Mouse (Mus musculus) lung, postnatal 25 days (tissue): Measurements from ENCODE around the gene Gm4201.
"Not testable (repeated sequence)": the region's sequence is repeated elsewhere in the genome, so short reads cannot be mapped to it uniquely, and the experiment has no call there.

Experiments
- DNase-seq: peaks from one replicate; pipeline ENCODE4 v3.0.0; 2022; ENCODE audit warnings: low spot score

Gene Gm4201

DNA sequence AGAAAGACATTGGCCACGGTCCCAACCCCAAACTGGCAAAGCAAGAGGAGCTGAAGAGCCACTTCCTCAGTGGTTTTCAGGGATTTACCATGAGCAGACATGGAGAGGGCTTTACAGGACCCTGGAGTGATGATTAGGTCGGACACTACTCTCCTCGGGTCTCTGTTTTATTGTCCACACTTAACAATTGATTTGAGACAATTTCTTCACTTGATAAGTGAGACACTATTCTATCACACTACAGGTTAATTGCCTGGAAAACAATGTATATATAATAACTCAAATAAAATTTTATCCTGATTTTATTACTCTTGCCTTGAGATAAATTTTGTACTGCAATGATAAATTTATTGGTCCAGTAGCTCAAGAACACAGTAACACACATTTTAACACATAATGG is at the start of gene Gm4201:
Gene Gm4201, minus strand, starts transcription at position 101 of the 400 bp plus-strand sequence.
- not testable (repeated sequence) for DNase-seq

DNA sequence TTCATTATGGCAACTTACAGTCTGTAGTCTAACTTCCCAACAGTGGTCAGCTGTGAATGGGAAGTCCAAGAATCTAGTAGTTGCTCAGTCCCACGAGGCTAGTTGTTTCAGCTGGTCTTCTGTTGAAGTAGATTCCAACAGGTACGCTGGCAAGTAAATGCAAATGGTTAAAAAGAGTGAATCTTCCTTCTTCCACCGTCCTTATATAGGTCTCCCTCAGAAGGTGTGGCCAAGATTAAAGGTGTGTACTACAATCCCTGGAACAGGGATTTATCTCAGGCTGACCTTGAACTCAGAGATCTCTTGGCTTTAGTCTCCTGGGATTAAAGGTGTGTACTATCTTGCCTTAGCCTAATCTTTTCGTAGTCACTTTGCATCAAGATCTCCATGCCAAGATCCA is 22.9 kb upstream of the Gm4201 start, which contains the start of gene Gm4565:
Gene Gm4565, minus strand, starts transcription at position 101 of the 400 bp plus-strand sequence.
- not testable (repeated sequence) for DNase-seq

DNA sequence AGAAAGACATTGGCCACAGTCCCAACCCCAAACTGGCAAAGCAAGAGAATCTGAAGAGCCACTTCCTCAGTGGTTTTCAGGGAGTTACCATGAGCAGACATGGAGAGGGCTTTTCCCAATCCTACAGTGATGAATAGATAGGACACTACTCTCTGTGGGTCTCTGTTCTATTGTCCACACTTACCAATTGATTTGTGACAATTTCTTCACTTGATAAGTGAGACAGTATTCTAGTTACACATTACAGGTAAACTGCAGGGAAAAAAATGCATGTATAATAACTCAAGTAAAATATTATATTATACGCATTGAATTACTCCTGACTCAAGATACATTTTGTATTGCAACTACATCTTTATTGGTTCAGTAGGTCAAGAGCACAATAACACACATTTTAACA is 30.4 kb downstream of the Gm4201 start, which contains the start of gene Gm8677:
Gene Gm8677, minus strand, starts transcription at position 101 of the 400 bp plus-strand sequence.
- DNase-seq, result not testable (repeated sequence)

DNA sequence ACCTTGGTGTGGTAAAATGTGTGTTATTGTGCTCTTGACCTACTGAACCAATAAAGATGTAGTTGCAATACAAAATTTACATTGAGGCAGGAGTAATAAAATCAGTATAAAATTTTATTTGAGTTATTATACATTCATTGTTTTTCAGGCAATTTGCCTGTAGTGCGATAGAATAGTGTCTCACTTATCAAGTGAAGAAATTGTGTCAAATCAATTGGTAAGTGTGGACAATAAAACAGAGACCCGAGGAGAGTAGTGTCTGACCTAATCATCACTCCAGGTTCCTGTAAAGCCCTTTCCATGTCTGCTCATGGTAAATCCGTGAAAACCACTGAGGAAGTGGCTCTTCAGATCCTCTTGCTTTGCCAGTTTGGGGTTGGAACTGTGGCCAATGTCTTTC is 42.5 kb downstream of the Gm4201 start, which contains the start of gene Vmn1r152:
Gene Vmn1r152, plus strand, starts transcription at position 301 of the 400 bp plus-strand sequence.
- not testable (repeated sequence) for DNase-seq
